Mouse (Mus musculus) liver, embryonic 16.5 days (tissue): ENCODE measurements around the gene Pheta2. TPM values are rescaled to one million over a fixed set of nuclear protein-coding genes. Genes with fewer than 3 reads are reported as not detected.
"Not testable (repeated sequence)": the region's sequence is repeated elsewhere in the genome, so short reads cannot be mapped to it uniquely, and the experiment has no call there.

Experiments
- ATAC-seq: fragments of 200-750 bp; cut with Nextera tagmentation; 2 replicates; pipeline ENCODE4 v1.8.0; 2017; ENCODE audit warnings: low read depth, mild to moderate bottlenecking, moderate number of reproducible peaks, moderate library complexity
- H3K27ac ChIP-seq: fragments of 300-500 bp; sonication (generic); 2 replicates; pipeline ENCODE4 v1.5.1; 2014; ENCODE audit warnings: mild to moderate bottlenecking, low read length
- H3K27me3 ChIP-seq: fragments of 300-500 bp; sonication (generic); 2 replicates; pipeline ENCODE4 v1.6.1; 2014; ENCODE audit warnings: low read depth, low read length, mixed read lengths; ENCODE audit not compliant: control insufficient read depth, insufficient read depth
- H3K36me3 ChIP-seq: fragments of 300-500 bp; sonication (generic); 2 replicates; pipeline ENCODE4 v1.6.1; 2014; ENCODE audit warnings: mild to moderate bottlenecking; ENCODE audit not compliant: control insufficient read depth, insufficient read depth
- H3K4me1 ChIP-seq: fragments of 300-500 bp; sonication (generic); 2 replicates; pipeline ENCODE4 v1.6.1; 2014; ENCODE audit warnings: low read depth, low read length, mixed read lengths; ENCODE audit not compliant: control insufficient read depth
- H3K4me2 ChIP-seq: fragments of 300-500 bp; sonication (generic); 2 replicates; pipeline ENCODE4 v1.6.1; 2014; ENCODE audit warnings: low read depth, low read length, mixed read lengths
- H3K4me3 ChIP-seq: fragments of 300-500 bp; sonication (generic); 2 replicates; pipeline ENCODE4 v1.5.1; 2014; ENCODE audit warnings: low read depth, mild to moderate bottlenecking, low read length
- H3K9ac ChIP-seq: fragments of 300-500 bp; sonication (generic); 2 replicates; pipeline ENCODE4 v1.6.1; 2014; ENCODE audit warnings: low read depth, low read length
- H3K9me3 ChIP-seq: fragments of 300-500 bp; sonication (generic); replicated peaks from 2 replicates; pipeline ENCODE4 v1.6.1; 2016; ENCODE audit warnings: low read length; ENCODE audit not compliant: control insufficient read depth
- WGBS: fragments of 180-500 bp; shearing (Covaris S2); extraction: QIAGEN DNeasy Blood & Tissue Kit; methylation state at CpG from one replicate; pipeline ENCODE4 v1.1.7; 2014; ENCODE audit not compliant: insufficient replicate concordance; 5-methylcytosine and 5-hydroxymethylcytosine counted together
- polyA plus RNA-seq: library from polyadenylated mRNA; unstranded; fragments of >200 nt; fragmentation: Nextera tagmentation; extraction: Ambion mirVana; gene quantifications from 2 replicates; pipeline ENCODE4 v1.2.1, GENCODE M21; 2015

Pheta2 gene
- polyA plus RNA-seq, 1 experiment from 2014 or later, result 43.4 TPM

GRCm38 (mm10) chr15:82358431-82359260, 19.9 kb downstream of the Pheta2 start:
- H3K4me2 ChIP-seq, result no peak overlapping the region
- no peak for ATAC-seq
- H3K9ac ChIP-seq, result no peak overlapping the region; the same call in 1 of the 2 replicates
- H3K36me3 ChIP-seq, result no peaks in the 10 kb centered on the region
- H3K4me3 ChIP-seq, result no peak overlapping the region
- H3K27ac ChIP-seq, result peak overlapping the region; percentile 18; the same call in 1 of the 2 replicates
- H3K9me3 ChIP-seq, result no peaks in the 10 kb centered on the region
- 61% methylated on average over 22 of the region's 22 CpGs for WGBS
- no peaks in the 10 kb centered on the region for H3K27me3 ChIP-seq
- peaks cover 20% of the 10 kb centered on the region for H3K4me1 ChIP-seq

- Histone ChIP-seq H3K4me1 (peaks cover 9% of the 10 kb centered on the region), H3K4me3 (no peak overlapping the region), H3K4me2 (no peak overlapping the region), H3K27ac (peak overlapping the region; percentile 68; the same call in 1 of the 2 replicates), H3K9ac (no peak overlapping the region), H3K9me3 (no peaks in the 10 kb centered on the region), H3K36me3 (no peaks in the 10 kb centered on the region), H3K27me3 (no peaks in the 10 kb centered on the region)
- 61% methylated on average over 11 of the region's 11 CpGs for WGBS
- peak; percentile 91 for ATAC-seq
Measured at GRCm38 (mm10) chr15:82361459-82362018, 22.8 kb downstream of the Pheta2 start.

GRCm38 (mm10) chr15:82362234-82362633, 23.5 kb downstream of the Pheta2 start:
- no peaks in the 10 kb centered on the region for H3K27me3 ChIP-seq
- H3K9me3 ChIP-seq, result no peaks in the 10 kb centered on the region
- no peak for ATAC-seq
- no peak overlapping the region for H3K4me2 ChIP-seq
- H3K36me3 ChIP-seq, result no peaks in the 10 kb centered on the region
- peaks cover 9% of the 10 kb centered on the region for H3K4me1 ChIP-seq
- H3K27ac ChIP-seq, result no peak overlapping the region
- H3K9ac ChIP-seq, result no peak overlapping the region
- 59% methylated on average over 4 of the region's 4 CpGs for WGBS
- no peak overlapping the region for H3K4me3 ChIP-seq

GRCm38 (mm10) chr15:82363801-82364200, 25.1 kb downstream of the Pheta2 start:
- not testable (repeated sequence) for H3K9ac ChIP-seq, H3K4me1 ChIP-seq, H3K27me3 ChIP-seq, H3K36me3 ChIP-seq, H3K27ac ChIP-seq, H3K4me3 ChIP-seq, ATAC-seq, H3K4me2 ChIP-seq, H3K9me3 ChIP-seq
- WGBS, result 20% methylated on average over 7 of the region's 12 CpGs

GRCm38 (mm10) chr15:82364561-82364960, 25.8 kb downstream of the Pheta2 start:
- ATAC-seq, H3K9me3 ChIP-seq, H3K4me3 ChIP-seq, H3K9ac ChIP-seq, H3K27me3 ChIP-seq, H3K27ac ChIP-seq, H3K4me1 ChIP-seq, H3K36me3 ChIP-seq: not testable (repeated sequence)
- H3K4me2 ChIP-seq, result peak overlapping the region; percentile 44
- 4% methylated on average over 6 of the region's 9 CpGs for WGBS

GRCm38 (mm10) chr15:82368146-82368545, 29.4 kb downstream of the Pheta2 start:
- Histone ChIP-seq H3K36me3 (no peaks in the 10 kb centered on the region), H3K27ac (no peak overlapping the region), H3K4me2 (no peak overlapping the region), H3K4me1 (no peaks in the 10 kb centered on the region), H3K9ac (no peak overlapping the region), H3K4me3 (no peak overlapping the region), H3K9me3 (no peaks in the 10 kb centered on the region), H3K27me3 (no peaks in the 10 kb centered on the region)
- 61% methylated on average over 4 of the region's 4 CpGs for WGBS
- no peak for ATAC-seq

GRCm38 (mm10) chr15:82368851-82369250, 30.1 kb downstream of the Pheta2 start:
- Histone ChIP-seq H3K4me2 (no peak overlapping the region), H3K9me3 (no peaks in the 10 kb centered on the region), H3K36me3 (no peaks in the 10 kb centered on the region), H3K27me3 (no peaks in the 10 kb centered on the region), H3K4me3 (no peak overlapping the region), H3K4me1 (no peaks in the 10 kb centered on the region), H3K27ac (no peak overlapping the region), H3K9ac (no peak overlapping the region)
- no peak for ATAC-seq
- WGBS, result 70% methylated on average over 1 of the region's 1 CpGs

GRCm38 (mm10) chr15:82372446-82372845, 33.7 kb downstream of the Pheta2 start:
- no peak overlapping the region for H3K27ac ChIP-seq
- no peaks in the 10 kb centered on the region for H3K27me3 ChIP-seq
- 74% methylated on average over 6 of the region's 6 CpGs for WGBS
- H3K4me1 ChIP-seq, result no peaks in the 10 kb centered on the region
- no peak overlapping the region for H3K9ac ChIP-seq
- no peaks in the 10 kb centered on the region for H3K9me3 ChIP-seq
- H3K36me3 ChIP-seq, result no peaks in the 10 kb centered on the region
- H3K4me2 ChIP-seq, result no peak overlapping the region
- no peak for ATAC-seq
- no peak overlapping the region for H3K4me3 ChIP-seq

GRCm38 (mm10) chr15:82372991-82373390, 34.2 kb downstream of the Pheta2 start:
- ATAC-seq, result no peak
- 63% methylated on average over 5 of the region's 5 CpGs for WGBS
- Histone ChIP-seq H3K4me1 (no peaks in the 10 kb centered on the region), H3K4me2 (no peak overlapping the region), H3K4me3 (no peak overlapping the region), H3K27ac (no peak overlapping the region), H3K9ac (no peak overlapping the region), H3K27me3 (no peaks in the 10 kb centered on the region), H3K36me3 (no peaks in the 10 kb centered on the region), H3K9me3 (no peaks in the 10 kb centered on the region)
